Comparison of ENCODE assay signal across 23 mouse cellular contexts in the genomic region with DNA sequence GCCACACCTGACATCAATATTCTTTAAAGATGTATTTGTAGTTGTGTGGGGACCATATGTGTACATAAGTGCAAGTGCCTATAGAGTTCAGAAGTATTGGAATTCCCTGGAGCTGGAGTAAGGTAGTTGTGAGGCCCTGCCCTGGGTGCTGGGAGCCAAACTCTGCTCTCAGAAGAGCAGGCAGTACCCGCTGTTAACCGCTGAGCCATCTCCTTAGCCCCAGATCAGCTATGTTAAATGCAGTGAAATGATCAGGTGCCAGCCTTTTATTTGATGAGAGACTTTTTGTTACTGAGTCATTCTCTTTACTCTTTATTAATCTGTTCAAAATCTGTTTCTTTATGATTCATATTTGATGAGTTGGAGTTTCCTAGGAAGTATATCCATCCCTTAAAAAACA. TPM values are rescaled to one million over a fixed set of nuclear protein-coding genes. Genes with fewer than 3 reads are reported as not detected.
A peak's percentile ranks its signal among the peaks of the same experiment; 100 is the strongest.
DNase-seq lines count a peak whose midpoint lies in the region; ATAC-seq and TF ChIP-seq lines count a peak whose summit lies in the region.
"Had no signal": no experiment of that assay in that cellular context is flagged by ENCODE, and none has a peak within 500 bp of the region (broad histone marks: within the 10 kb centered on the region; RNA-seq: fewer than 3 reads in every experiment).

No protein-coding gene starts in this region.

- H3K4me2 ChIP-seq in forebrain, postnatal 0 days (ENCODE audit: low read depth) = no peak overlapping the region
- no peak overlapping the region for H3K4me2 ChIP-seq in forebrain, embryonic 12.5 days
- H3K4me2 ChIP-seq in midbrain, embryonic 14.5 days (ENCODE audit: low read length) = peak overlapping the region; percentile 21; the same call in 1 of the 2 replicates
- H3K4me2 ChIP-seq: embryonic facial prominence, embryonic 15.5 days; heart, embryonic 15.5 days; kidney, embryonic 15.5 days; liver, embryonic 15.5 days; lung, embryonic 15.5 days; stomach, embryonic 15.5 days had no signal

- ATAC-seq in forebrain, postnatal 0 days = peak; percentile 50; the same call in 1 of the 2 replicates
- ATAC-seq in forebrain, embryonic 12.5 days (ENCODE audit: low FRiP score) = no peak
- ATAC-seq in midbrain, embryonic 14.5 days (ENCODE audit: low FRiP score, low TSS enrichment) = no peak

- no peak overlapping the region for H3K27ac ChIP-seq in forebrain, postnatal 0 days (ENCODE audit: low read depth, low read length)
- no peak overlapping the region for H3K27ac ChIP-seq in forebrain, embryonic 12.5 days
- H3K27ac ChIP-seq in midbrain, embryonic 14.5 days (replicated peaks; ENCODE audit: low read depth, low read length) = no peak overlapping the region; the same call in 1 of the 2 replicates
- no peak overlapping the region for H3K27ac ChIP-seq in midbrain, embryonic 10.5 days (replicated peaks)
- H3K27ac ChIP-seq: embryonic facial prominence, embryonic 15.5 days; gastrocnemius, adult 2 months; heart, embryonic 15.5 days; kidney, embryonic 15.5 days; liver, embryonic 15.5 days; lung, embryonic 15.5 days; stomach, embryonic 15.5 days had no signal

- H3K4me1 ChIP-seq in forebrain, postnatal 0 days (ENCODE audit: insufficient read depth) = no peaks in the 10 kb centered on the region; the same call in 1 of the 2 replicates
- peaks cover 4% of the 10 kb centered on the region for H3K4me1 ChIP-seq in forebrain, embryonic 12.5 days
- no peaks in the 10 kb centered on the region for H3K4me1 ChIP-seq in midbrain, embryonic 14.5 days (ENCODE audit: control insufficient read depth, insufficient read depth, low read length)
- peaks cover 4% of the 10 kb centered on the region; the same call in 1 of the 2 replicates for H3K4me1 ChIP-seq in midbrain, embryonic 10.5 days
- H3K4me1 ChIP-seq: embryonic facial prominence, embryonic 15.5 days; stomach, embryonic 15.5 days had no signal

- DNase-seq in forebrain, postnatal 0 days = no peak
- DNase-seq in midbrain, embryonic 14.5 days = no peak
- no peak for DNase-seq in midbrain, embryonic 10.5 days (ENCODE audit: low spot score)
- peak; percentile 35 for DNase-seq in CD4-positive, CD25-positive, alpha-beta regulatory T cell, adult 2 months (ENCODE audit: low read depth, low spot score)
- DNase-seq in brain, adult 2 months (ENCODE audit: low read depth, low spot score) = peak; percentile 36
- DNase-seq in left cerebral cortex, postnatal 25 days (ENCODE audit: low spot score in 2 of 2) = no peak
- DNase-seq: adrenal gland, postnatal 36 days; cerebellum, adult 11-12 months; cerebellum, postnatal 10 days; gastrocnemius, adult 2 months; heart, postnatal 4 days; kidney, adult 11 months; kidney, postnatal 36 days; layer of hippocampus, adult 9-11 months; lung, postnatal 4 days; right cerebral cortex, adult 18-20 months had no signal

- intact Hi-C loops in left cerebral cortex, postnatal 25 days (cut with DNase I) = loop anchor here (10.0 kb wide), 1 partner anchor 225 kb away; no protein-coding TSS in a partner anchor

- no peak overlapping the region for H3K4me3 ChIP-seq in forebrain, postnatal 0 days (ENCODE audit: low read depth, low read length)
- no peak overlapping the region for H3K4me3 ChIP-seq in forebrain, embryonic 12.5 days (replicated peaks)
- no peak overlapping the region for H3K4me3 ChIP-seq in midbrain, embryonic 14.5 days (replicated peaks; ENCODE audit: low read depth, low read length)
- no peak overlapping the region for H3K4me3 ChIP-seq in midbrain, embryonic 10.5 days
- H3K4me3 ChIP-seq: embryonic facial prominence, embryonic 15.5 days; gastrocnemius, adult 2 months; heart, embryonic 15.5 days; kidney, embryonic 15.5 days; liver, embryonic 15.5 days; lung, embryonic 15.5 days; stomach, embryonic 15.5 days had no signal

- H3K27me3 ChIP-seq in forebrain, postnatal 0 days (ENCODE audit: insufficient read depth, low read length) = no peaks in the 10 kb centered on the region
- no peaks in the 10 kb centered on the region for H3K27me3 ChIP-seq in forebrain, embryonic 12.5 days
- no peaks in the 10 kb centered on the region for H3K27me3 ChIP-seq in midbrain, embryonic 14.5 days (ENCODE audit: control insufficient read depth, insufficient read depth, low read length)
- H3K27me3 ChIP-seq in midbrain, embryonic 10.5 days (ENCODE audit: low read depth, poor library complexity, severe bottlenecking) = no peaks in the 10 kb centered on the region
- H3K27me3 ChIP-seq: embryonic facial prominence, embryonic 15.5 days; heart, embryonic 15.5 days; kidney, embryonic 15.5 days; liver, embryonic 15.5 days; lung, embryonic 15.5 days; stomach, embryonic 15.5 days had no signal

- no peaks in the 10 kb centered on the region for H3K36me3 ChIP-seq in forebrain, postnatal 0 days (ENCODE audit: insufficient read depth)
- peaks cover 8% of the 10 kb centered on the region for H3K36me3 ChIP-seq in forebrain, embryonic 12.5 days (replicated peaks)
- no peaks in the 10 kb centered on the region for H3K36me3 ChIP-seq in midbrain, embryonic 14.5 days (ENCODE audit: control insufficient read depth, insufficient read depth, low read length)
- H3K36me3 ChIP-seq in midbrain, embryonic 10.5 days = peaks cover 25% of the 10 kb centered on the region
- H3K36me3 ChIP-seq: embryonic facial prominence, embryonic 15.5 days; stomach, embryonic 15.5 days had no signal

- no peak for TF ChIP-seq CTCF in forebrain, postnatal 0 days (IDR thresholded peaks at IDR 0.05; ENCODE audit: low read depth)

- WGBS in forebrain, postnatal 0 days = 19% methylated on average over 2 of the region's 2 CpGs
- 11% methylated on average over 2 of the region's 2 CpGs for WGBS in forebrain, embryonic 12.5 days
- 14% methylated on average over 2 of the region's 2 CpGs for WGBS in midbrain, embryonic 14.5 days
- 25% methylated on average over 2 of the region's 2 CpGs for WGBS in midbrain, embryonic 10.5 days

- H3K9ac ChIP-seq in forebrain, postnatal 0 days = no peak overlapping the region
- no peak overlapping the region for H3K9ac ChIP-seq in forebrain, embryonic 12.5 days
- H3K9ac ChIP-seq in midbrain, embryonic 14.5 days (replicated peaks; ENCODE audit: low read length) = no peak overlapping the region
- H3K9ac ChIP-seq: embryonic facial prominence, embryonic 15.5 days; heart, embryonic 15.5 days; kidney, embryonic 15.5 days; liver, embryonic 15.5 days; lung, embryonic 15.5 days; stomach, embryonic 15.5 days had no signal

- no peaks in the 10 kb centered on the region for H3K9me3 ChIP-seq in forebrain, postnatal 0 days (ENCODE audit: low read length)
- no peaks in the 10 kb centered on the region for H3K9me3 ChIP-seq in forebrain, embryonic 12.5 days
- H3K9me3 ChIP-seq in midbrain, embryonic 14.5 days (ENCODE audit: control insufficient read depth, low read length) = no peaks in the 10 kb centered on the region
- H3K9me3 ChIP-seq in midbrain, embryonic 10.5 days (replicated peaks) = no peaks in the 10 kb centered on the region
- H3K9me3 ChIP-seq: embryonic facial prominence, embryonic 15.5 days; heart, embryonic 15.5 days; kidney, embryonic 15.5 days; liver, embryonic 15.5 days; lung, embryonic 15.5 days; stomach, embryonic 15.5 days had no signal

RNA-seq across cellular contexts. Expression of a gene that starts 16.0 kb away (rescaled TPM):
- 41.5 and 50.3 TPM in 2 replicates for total RNA-seq in forebrain, postnatal 0 days (2014; rRNA removed)
- 10.6 and 19.6 TPM in 2 replicates for polyA plus RNA-seq in forebrain, postnatal 0 days (2015; fragmentation: Nextera tagmentation; extraction: Ambion mirVana)
- polyA plus RNA-seq in forebrain, embryonic 12.5 days (2016; fragmentation: Nextera tagmentation; extraction: Ambion mirVana) = 46.5 and 49.4 TPM in 2 replicates
- polyA plus RNA-seq in midbrain, embryonic 14.5 days (2014; fragmentation: Nextera tagmentation; extraction: Ambion mirVana) = 35.2 and 51.7 TPM in 2 replicates
- 32.1 and 40.3 TPM in 2 replicates for polyA plus RNA-seq in midbrain, embryonic 10.5 days (2016; fragmentation: Nextera tagmentation; extraction: Ambion mirVana)
- total RNA-seq in left cerebral cortex, postnatal 25 days (2021) = 10 to 100 TPM; 31.5 to 36.0 TPM

RNA-seq across cellular contexts. Expression of a gene that starts 52.4 kb away (rescaled TPM):
- 70.9 and 81.0 TPM in 2 replicates for total RNA-seq in forebrain, postnatal 0 days (2014; rRNA removed)
- 20.2 and 25.7 TPM in 2 replicates for polyA plus RNA-seq in forebrain, postnatal 0 days (2015; fragmentation: Nextera tagmentation; extraction: Ambion mirVana)
- polyA plus RNA-seq in forebrain, embryonic 12.5 days (2016; fragmentation: Nextera tagmentation; extraction: Ambion mirVana) = 26.5 and 27.4 TPM in 2 replicates
- 30.0 TPM in 2 replicates for polyA plus RNA-seq in midbrain, embryonic 14.5 days (2014; fragmentation: Nextera tagmentation; extraction: Ambion mirVana)
- polyA plus RNA-seq in midbrain, embryonic 10.5 days (2016; fragmentation: Nextera tagmentation; extraction: Ambion mirVana) = 19.0 and 22.0 TPM in 2 replicates
- total RNA-seq in left cerebral cortex, postnatal 25 days (2021) = 10 to 100 TPM; 60.9 to 68.5 TPM

RNA-seq across cellular contexts. Expression of a gene that starts 52.6 kb away (rescaled TPM):
- 121 and 142 TPM in 2 replicates for total RNA-seq in forebrain, postnatal 0 days (2014; rRNA removed)
- 119 and 129 TPM in 2 replicates for polyA plus RNA-seq in forebrain, postnatal 0 days (2015; fragmentation: Nextera tagmentation; extraction: Ambion mirVana)
- polyA plus RNA-seq in forebrain, embryonic 12.5 days (2016; fragmentation: Nextera tagmentation; extraction: Ambion mirVana) = 122 and 125 TPM in 2 replicates
- polyA plus RNA-seq in midbrain, embryonic 14.5 days (2014; fragmentation: Nextera tagmentation; extraction: Ambion mirVana) = 167 and 171 TPM in 2 replicates
- polyA plus RNA-seq in midbrain, embryonic 10.5 days (2016; fragmentation: Nextera tagmentation; extraction: Ambion mirVana) = 92.6 and 95.0 TPM in 2 replicates
- total RNA-seq in left cerebral cortex, postnatal 25 days (2021) = 100 to 1,000 TPM; 122 to 125 TPM

Comparison
In these comparisons a context has a peak if more than half of its experiments do, and no peak if none do; other contexts are left out.
1. DNase-seq: peak in CD4-positive, CD25-positive, alpha-beta regulatory T cell, adult 2 months (single experiment) and brain, adult 2 months (single experiment); none in forebrain, postnatal 0 days (single experiment), midbrain, embryonic 14.5 days (single experiment), midbrain, embryonic 10.5 days (single experiment) and left cerebral cortex, postnatal 25 days (0 of 2).